Mouse (Mus musculus) urinary bladder, postnatal 25 days (tissue): ENCODE results near the gene Fntb.

Source experiments
- DNase-seq: peaks from one replicate; pipeline ENCODE4 v3.0.0; 2022; ENCODE audit warnings: low spot score

Gene Fntb

GRCm38 (mm10) chr12:76954698-76955423, 189.5 kb downstream of the Fntb start:
- DNase-seq, result peak; percentile 50

- no peak for DNase-seq
Measured at GRCm38 (mm10) chr12:76957688-76958087, 192.3 kb downstream of the Fntb start.

GRCm38 (mm10) chr12:76961052-76961931, 195.9 kb downstream of the Fntb start:
- DNase-seq, result peak; percentile 41

GRCm38 (mm10) chr12:76961932-76962891, 196.8 kb downstream of the Fntb start, which contains the start of gene Max:
TSS of gene Max (minus strand) at chr12:76962201.
- peak; percentile 94 for DNase-seq

- no peak for DNase-seq
Measured at GRCm38 (mm10) chr12:76965089-76965488, 199.7 kb downstream of the Fntb start.

GRCm38 (mm10) chr12:76965876-76966275, 200.5 kb downstream of the Fntb start:
- DNase-seq, result no peak
